Mouse (Mus musculus): Measurements from ENCODE around the gene Cenpx.

DNA sequence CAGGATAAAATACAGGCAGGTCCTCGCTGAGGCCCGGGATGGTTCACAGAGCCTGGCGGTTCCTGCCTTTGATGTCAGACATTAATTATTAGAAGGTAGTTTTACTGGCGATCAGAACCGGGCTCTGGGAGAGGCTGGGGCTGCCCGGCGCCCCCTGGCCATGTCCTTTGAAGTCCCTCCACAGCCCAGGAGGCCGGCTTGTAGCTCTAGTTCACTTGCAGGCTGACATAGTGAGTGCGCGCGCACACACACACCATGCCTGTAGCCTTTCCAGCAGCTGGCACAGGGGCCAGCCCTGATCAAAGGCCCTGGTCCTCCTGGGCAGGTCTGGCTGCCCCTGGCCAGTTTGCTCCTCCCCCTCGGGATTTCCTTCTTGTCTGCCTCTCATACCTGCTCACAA lies 17.9 kb downstream of the Cenpx start:
- TF ChIP-seq GATA1 (IDR thresholded peaks at IDR 0.05; ENCODE audit: borderline replicate concordance, low read length) (no peak), FLI1 (IDR thresholded peaks at IDR 0.05; ENCODE audit: low read length) (no peak)

Data from megakaryocyte, embryonic 14.5 days (primary cell).